Mouse (Mus musculus) spleen, adult 2 months (tissue): Measurements from ENCODE around the gene Eftud2.

Experiments used
- CTCF ChIP-seq: fragments of 200-500 bp; IDR thresholded peaks from 2 replicates; pipeline ENCODE4 v1.5.1; 2011; ENCODE audit warnings: mild to moderate bottlenecking, inconsistent platforms; ENCODE audit not compliant: insufficient read depth, insufficient read length, insufficient replicate concordance; ENCODE audit errors: extremely low read depth
- POLR2A ChIP-seq: fragments of 200-500 bp; IDR thresholded peaks from 2 replicates; pipeline ENCODE4 v1.6.1; 2011; ENCODE audit warnings: low read depth, low read length, inconsistent platforms

DNA sequence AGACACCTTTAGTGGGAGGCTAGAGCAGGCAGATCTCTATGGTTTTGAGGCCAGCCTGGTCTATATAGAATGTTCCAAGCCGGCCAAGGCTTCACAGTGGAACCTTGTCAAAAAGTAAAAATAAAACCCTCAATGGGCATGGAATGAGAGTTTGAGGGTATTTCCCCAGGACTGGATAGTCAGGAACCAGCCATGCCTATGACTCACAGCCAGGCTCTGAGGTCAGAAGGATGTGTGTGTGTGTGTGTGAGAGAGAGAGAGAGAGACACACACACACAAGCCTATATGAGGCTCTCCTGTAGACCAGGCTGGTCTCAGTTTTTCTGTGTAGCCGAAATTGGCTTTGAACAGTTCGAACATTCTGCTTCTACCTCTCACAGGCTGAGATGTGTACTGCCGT is 13.9 kb upstream of the Eftud2 start:
- TF ChIP-seq CTCF (no peak), POLR2A (no peak)
